Mouse (Mus musculus) liver, embryonic 13.5 days (tissue): ENCODE measurements around the gene Olfr875. TPM values are rescaled to one million over a fixed set of nuclear protein-coding genes. Genes with fewer than 3 reads are reported as not detected.
"Not testable (repeated sequence)": the region's sequence is repeated elsewhere in the genome, so short reads cannot be mapped to it uniquely, and the experiment has no call there.

Source experiments
- ATAC-seq: fragments of 200-750 bp; cut with Nextera tagmentation; 2 replicates; pipeline ENCODE4 v1.8.0; 2017; ENCODE audit warnings: low read depth, mild to moderate bottlenecking, moderate number of reproducible peaks, moderate library complexity
- DNase-seq: peaks from one replicate; pipeline ENCODE4 v3.0.0; 2022
- H3K27ac ChIP-seq: fragments of 300-500 bp; sonication (generic); 2 replicates; pipeline ENCODE4 v1.5.1; 2015; ENCODE audit warnings: moderate library complexity, mild to moderate bottlenecking, inconsistent platforms
- H3K27me3 ChIP-seq: fragments of 300-500 bp; sonication (generic); 2 replicates; pipeline ENCODE4 v1.6.1; 2015; ENCODE audit warnings: mild to moderate bottlenecking, inconsistent platforms
- H3K36me3 ChIP-seq: fragments of 300-500 bp; sonication (generic); 2 replicates; pipeline ENCODE4 v1.6.1; 2015; ENCODE audit warnings: mild to moderate bottlenecking, inconsistent platforms
- H3K4me1 ChIP-seq: fragments of 300-500 bp; sonication (generic); replicated peaks from 2 replicates; pipeline ENCODE4 v1.6.1; 2015; ENCODE audit warnings: inconsistent platforms
- H3K4me2 ChIP-seq: fragments of 300-500 bp; sonication (generic); 2 replicates; pipeline ENCODE4 v1.6.1; 2015; ENCODE audit warnings: inconsistent platforms, mild to moderate bottlenecking, moderate library complexity
- H3K4me3 ChIP-seq: fragments of 300-500 bp; sonication (generic); replicated peaks from 2 replicates; pipeline ENCODE4 v1.5.1; 2015; ENCODE audit warnings: mild to moderate bottlenecking, inconsistent platforms
- H3K9ac ChIP-seq: fragments of 300-500 bp; sonication (generic); 2 replicates; pipeline ENCODE4 v1.6.1; 2015; ENCODE audit warnings: mild to moderate bottlenecking, inconsistent platforms
- H3K9me3 ChIP-seq: fragments of 300-500 bp; sonication (generic); replicated peaks from 2 replicates; pipeline ENCODE4 v1.6.1; 2016; ENCODE audit warnings: inconsistent platforms
- WGBS: fragments of 180-500 bp; shearing (Covaris S2); methylation state at CpG from one replicate; pipeline ENCODE4 v1.1.7; 2015; ENCODE audit not compliant: insufficient replicate concordance; 5-methylcytosine and 5-hydroxymethylcytosine counted together
- polyA plus RNA-seq: library from polyadenylated mRNA; unstranded; fragments of >200 nt; fragmentation: Nextera tagmentation; extraction: Ambion mirVana; gene quantifications from 2 replicates; pipeline ENCODE4 v1.2.1, GENCODE M21; 2015

Gene Olfr875
- not detected in 2 replicates for polyA plus RNA-seq

DNA sequence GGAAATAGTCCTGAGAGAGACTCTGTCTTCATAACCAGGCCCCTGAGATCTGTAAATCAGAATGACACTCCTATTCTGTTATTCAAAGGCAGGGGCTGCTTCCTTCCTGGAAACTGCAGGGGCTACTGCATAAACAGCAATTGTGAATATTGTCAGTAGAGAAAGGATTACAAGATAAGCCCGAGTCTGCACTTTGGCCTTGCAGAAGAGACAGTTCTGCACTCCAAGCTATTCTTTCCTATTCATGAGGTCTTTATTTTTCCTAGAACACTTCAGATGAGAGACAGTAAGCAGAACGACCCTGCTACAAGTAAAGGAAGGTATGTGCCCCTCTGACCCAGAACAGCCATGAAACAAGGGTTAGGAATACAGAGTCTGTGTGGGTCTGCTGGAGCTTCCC, at the start of gene Olfr875:
Gene Olfr875 (plus strand): TSS at position 99 of the 400 bp plus-strand sequence.
- Histone ChIP-seq H3K36me3 (no peaks in the 10 kb centered on the region), H3K9ac (no peak within 1 kb of the TSS), H3K4me1 (no peaks in the 10 kb centered on the region), H3K4me3 (no peak within 1 kb of the TSS), H3K4me2 (no peak within 1 kb of the TSS), H3K27ac (no peak within 1 kb of the TSS), H3K27me3 (no peaks in the 10 kb centered on the region), H3K9me3 (no peaks in the 10 kb centered on the region)
- 26% methylated on average over 2 of the region's 2 CpGs for WGBS
- DNase-seq: no peak
- no peak for ATAC-seq

DNA sequence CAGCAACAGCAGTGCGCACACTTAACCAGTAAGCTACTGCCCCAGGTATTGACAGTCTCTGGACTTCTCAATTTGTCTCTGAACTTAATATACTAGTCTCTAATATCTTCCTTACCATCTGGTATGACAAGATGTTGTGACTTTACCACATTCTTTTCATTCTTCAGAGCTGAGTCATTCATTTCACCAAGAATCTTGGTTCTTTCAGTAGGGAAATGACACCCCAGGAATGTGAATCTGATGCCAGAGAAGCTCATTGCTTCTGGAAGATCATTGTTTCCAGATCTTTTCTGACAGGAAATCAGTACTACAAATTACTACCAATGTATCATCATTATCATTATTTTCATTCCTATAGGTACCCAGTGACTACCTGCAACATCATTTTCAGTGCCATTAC, 37.3 kb upstream of the Olfr875 start:
- Histone ChIP-seq H3K4me2 (no peak overlapping the region), H3K27ac (no peak overlapping the region), H3K4me3 (no peak overlapping the region), H3K9me3 (no peaks in the 10 kb centered on the region), H3K36me3 (no peaks in the 10 kb centered on the region), H3K4me1 (no peaks in the 10 kb centered on the region), H3K9ac (no peak overlapping the region), H3K27me3 (no peaks in the 10 kb centered on the region)
- WGBS: 69% methylated on average over 1 of the region's 1 CpGs
- ATAC-seq: no peak
- no peak for DNase-seq

DNA sequence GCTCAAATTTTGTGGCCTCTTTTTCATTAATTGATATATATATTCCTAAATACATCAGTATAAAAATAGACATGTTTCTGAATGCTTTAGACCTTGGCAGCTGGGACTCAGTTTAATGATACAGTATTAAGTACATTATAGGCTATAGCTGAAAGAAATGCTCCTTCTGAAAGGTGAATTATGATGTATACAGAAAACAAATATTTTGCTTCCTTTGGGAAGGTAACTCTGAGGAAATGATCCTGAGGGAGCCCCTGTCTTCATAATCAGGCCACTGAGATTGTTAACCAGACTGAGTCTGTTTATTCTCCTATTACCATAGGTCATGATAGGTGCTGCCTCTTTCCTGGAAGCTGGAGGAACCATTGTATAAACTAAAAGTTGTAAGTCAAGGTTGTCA, 26.9 kb upstream of the Olfr875 start, which contains the start of gene Olfr874:
Gene Olfr874 (plus strand): TSS at position 301 of the 400 bp plus-strand sequence.
- Histone ChIP-seq H3K4me2 (no peak within 1 kb of the TSS), H3K36me3 (no peaks in the 10 kb centered on the region), H3K27me3 (no peaks in the 10 kb centered on the region), H3K4me1 (no peaks in the 10 kb centered on the region), H3K9ac (no peak within 1 kb of the TSS), H3K9me3 (no peaks in the 10 kb centered on the region), H3K27ac (no peak within 1 kb of the TSS), H3K4me3 (no peak within 1 kb of the TSS)
- ATAC-seq (no peak), DNase-seq (no peak)

DNA sequence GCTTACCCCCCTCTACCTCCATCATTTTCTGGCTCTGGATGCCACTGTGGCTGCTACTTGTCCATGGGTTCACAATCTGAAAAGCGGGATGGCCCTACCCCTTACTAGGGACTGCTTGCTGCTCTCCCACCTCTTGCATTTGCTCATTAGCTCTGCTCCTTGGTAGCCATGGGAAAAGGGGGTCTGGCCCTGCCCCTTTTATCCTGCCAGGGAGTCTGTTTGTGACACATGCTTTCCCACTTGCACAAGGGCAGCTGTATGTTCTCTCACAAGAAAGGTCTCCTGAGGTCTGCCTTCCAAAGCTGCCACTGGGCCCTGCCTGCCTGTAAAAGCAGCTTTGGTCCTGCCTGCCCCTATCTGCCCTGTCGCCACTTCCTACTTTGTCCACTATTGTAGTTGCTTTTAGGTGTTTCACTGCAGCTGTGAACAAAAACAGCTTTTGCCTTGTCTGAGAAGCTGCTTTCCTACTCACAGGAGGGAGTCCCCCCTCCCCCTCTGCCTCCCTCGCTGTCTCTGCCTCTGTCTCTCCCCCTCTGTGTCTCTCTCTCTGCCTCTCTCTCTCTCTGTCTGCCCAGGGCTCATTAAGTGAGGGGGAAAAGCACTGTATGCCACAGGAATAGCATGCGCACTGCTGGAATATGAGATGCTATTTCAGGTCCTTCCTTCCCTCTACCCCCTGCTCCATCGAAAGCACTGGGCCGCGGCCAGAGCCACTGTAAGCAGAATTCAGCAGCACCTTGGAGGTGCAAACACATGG, 21.2 kb upstream of the Olfr875 start:
- H3K9me3 ChIP-seq: no peaks in the 10 kb centered on the region
- no peak overlapping the region for H3K9ac ChIP-seq
- no peaks in the 10 kb centered on the region for H3K27me3 ChIP-seq
- DNase-seq: no peak
- ATAC-seq: no peak
- no peaks in the 10 kb centered on the region for H3K36me3 ChIP-seq
- 43% methylated on average over 7 of the region's 7 CpGs for WGBS
- H3K4me1 ChIP-seq: no peaks in the 10 kb centered on the region
- no peak overlapping the region for H3K4me2 ChIP-seq
- no peak overlapping the region for H3K4me3 ChIP-seq
- no peak overlapping the region for H3K27ac ChIP-seq

DNA sequence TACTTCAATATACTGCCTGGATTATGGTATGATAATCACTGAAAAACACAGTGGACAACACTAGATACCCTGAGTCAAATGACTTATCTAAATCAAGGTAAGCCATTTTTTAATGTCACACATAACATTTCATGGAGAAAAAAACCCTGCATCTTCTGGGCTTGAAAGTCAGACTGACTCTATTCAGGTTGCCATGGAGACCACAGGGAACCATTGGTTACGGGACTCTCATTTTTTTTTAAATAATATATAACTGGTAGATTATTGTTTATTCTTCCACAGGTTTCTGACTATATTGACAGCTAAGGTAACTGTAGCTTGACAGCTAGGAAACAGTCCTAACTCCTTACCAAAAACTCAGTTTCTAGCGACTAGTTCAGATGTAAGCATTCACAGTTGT, 20.2 kb upstream of the Olfr875 start:
- Histone ChIP-seq H3K9me3 (no peaks in the 10 kb centered on the region), H3K27ac (no peak overlapping the region), H3K36me3 (no peaks in the 10 kb centered on the region), H3K4me3 (no peak overlapping the region), H3K4me2 (no peak overlapping the region), H3K9ac (no peak overlapping the region), H3K4me1 (no peaks in the 10 kb centered on the region), H3K27me3 (no peaks in the 10 kb centered on the region)
- DNase-seq (no peak), ATAC-seq (no peak)
- WGBS: 56% methylated on average over 2 of the region's 2 CpGs

DNA sequence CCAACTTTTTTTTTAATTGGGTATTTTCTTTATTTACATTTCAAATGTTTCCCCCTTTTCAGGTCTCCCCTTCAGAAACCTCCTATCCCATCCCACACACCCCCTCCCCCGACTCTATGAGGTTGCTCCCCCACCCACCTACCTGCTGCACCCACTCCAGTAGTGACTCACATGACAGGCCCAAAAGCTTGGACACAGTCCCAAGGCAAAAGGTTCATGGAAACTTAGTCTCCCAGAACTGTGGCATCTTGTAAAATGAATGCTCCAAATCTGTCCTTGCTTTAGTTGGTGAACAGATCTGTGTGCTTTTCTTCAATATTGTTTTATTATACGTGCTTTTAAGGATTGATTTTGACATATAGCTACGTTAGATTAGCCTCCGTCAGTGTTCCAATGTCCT, 19.7 kb upstream of the Olfr875 start:
- H3K36me3 ChIP-seq: no peaks in the 10 kb centered on the region
- DNase-seq: no peak
- H3K27me3 ChIP-seq: no peaks in the 10 kb centered on the region
- ATAC-seq: no peak
- WGBS: 48% methylated on average over 4 of the region's 4 CpGs
- H3K9ac ChIP-seq: no peak overlapping the region
- H3K4me3 ChIP-seq: no peak overlapping the region
- no peak overlapping the region for H3K4me2 ChIP-seq
- H3K27ac ChIP-seq: no peak overlapping the region
- H3K4me1 ChIP-seq: no peaks in the 10 kb centered on the region
- H3K9me3 ChIP-seq: no peaks in the 10 kb centered on the region

DNA sequence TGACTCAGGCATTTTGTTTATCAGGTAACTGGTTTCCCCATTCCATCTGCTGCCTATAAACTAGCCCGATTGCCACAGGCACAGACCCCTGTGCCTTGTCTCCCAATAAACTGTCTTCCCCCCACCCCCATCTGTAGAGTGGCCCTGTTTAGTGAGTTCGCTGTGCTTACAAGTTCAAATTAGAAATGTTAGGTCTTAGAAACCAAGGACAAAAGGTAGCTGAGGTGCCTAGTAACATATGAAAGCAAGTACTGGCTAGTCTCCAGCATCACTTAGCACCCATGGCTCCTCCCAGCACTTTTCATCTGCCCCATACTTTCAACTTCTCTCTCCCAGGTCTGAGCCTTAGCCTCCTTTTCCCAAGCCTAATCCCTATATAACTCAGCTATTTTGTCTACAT, 9.9 kb upstream of the Olfr875 start:
- Histone ChIP-seq H3K27ac (no peak overlapping the region), H3K9ac (no peak overlapping the region), H3K36me3 (no peaks in the 10 kb centered on the region), H3K4me2 (no peak overlapping the region), H3K27me3 (no peaks in the 10 kb centered on the region), H3K4me1 (no peaks in the 10 kb centered on the region), H3K9me3 (no peaks in the 10 kb centered on the region), H3K4me3 (no peak overlapping the region)
- WGBS: 56% methylated on average over 2 of the region's 2 CpGs
- DNase-seq (no peak), ATAC-seq (no peak)

DNA sequence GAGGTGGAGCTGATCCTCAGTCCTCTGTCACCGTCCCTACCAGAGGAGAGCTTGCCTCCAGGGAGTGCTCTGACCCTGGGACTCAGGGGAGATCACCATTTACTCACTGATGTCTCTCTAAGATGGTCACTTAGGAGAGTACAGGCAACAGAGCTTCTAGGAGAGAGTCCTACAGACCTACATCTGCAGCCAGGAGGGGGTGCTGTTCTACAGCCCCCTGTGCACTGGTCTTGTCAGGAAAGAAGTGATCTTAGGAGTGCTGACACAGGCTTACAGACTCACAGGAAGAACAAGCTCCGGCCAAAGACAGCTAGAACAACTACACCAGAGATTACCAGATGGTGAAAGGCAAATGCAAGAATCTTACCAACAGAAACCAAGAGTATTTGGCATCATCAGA, 9.1 kb upstream of the Olfr875 start:
- H3K9ac ChIP-seq: no peak overlapping the region
- ATAC-seq: no peak
- no peaks in the 10 kb centered on the region for H3K27me3 ChIP-seq
- no peak overlapping the region for H3K4me3 ChIP-seq
- H3K9me3 ChIP-seq: no peaks in the 10 kb centered on the region
- H3K36me3 ChIP-seq: no peaks in the 10 kb centered on the region
- H3K4me1 ChIP-seq: no peaks in the 10 kb centered on the region
- 27% methylated on average over 2 of the region's 2 CpGs for WGBS
- no peak overlapping the region for H3K27ac ChIP-seq
- no peak for DNase-seq
- H3K4me2 ChIP-seq: no peak overlapping the region

DNA sequence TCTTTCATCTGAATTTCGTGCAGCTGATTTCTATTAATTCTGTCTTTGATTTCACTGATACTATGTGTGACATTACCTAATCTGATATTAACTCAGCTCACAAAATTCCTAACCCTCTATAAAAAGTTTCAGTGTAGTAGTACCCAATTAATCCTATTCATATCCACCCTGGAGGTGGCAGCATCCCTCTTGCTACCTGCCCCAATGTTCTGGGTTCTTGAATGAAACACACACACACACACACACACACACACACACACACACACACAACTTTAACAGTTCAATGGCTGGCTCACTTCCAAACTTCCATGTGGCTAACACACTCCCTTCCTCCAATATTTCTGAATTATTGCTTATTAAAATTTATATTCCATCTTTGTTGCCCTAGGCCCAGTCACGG, 996 bp upstream of the Olfr875 start:
- DNase-seq: no peak
- Histone ChIP-seq H3K4me3 (no peak overlapping the region), H3K9me3 (no peaks in the 10 kb centered on the region), H3K9ac (no peak overlapping the region), H3K36me3 (no peaks in the 10 kb centered on the region), H3K4me1 (no peaks in the 10 kb centered on the region), H3K27me3 (no peaks in the 10 kb centered on the region), H3K27ac (no peak overlapping the region), H3K4me2 (no peak overlapping the region)
- 49% methylated on average over 2 of the region's 2 CpGs for WGBS
- no peak for ATAC-seq

DNA sequence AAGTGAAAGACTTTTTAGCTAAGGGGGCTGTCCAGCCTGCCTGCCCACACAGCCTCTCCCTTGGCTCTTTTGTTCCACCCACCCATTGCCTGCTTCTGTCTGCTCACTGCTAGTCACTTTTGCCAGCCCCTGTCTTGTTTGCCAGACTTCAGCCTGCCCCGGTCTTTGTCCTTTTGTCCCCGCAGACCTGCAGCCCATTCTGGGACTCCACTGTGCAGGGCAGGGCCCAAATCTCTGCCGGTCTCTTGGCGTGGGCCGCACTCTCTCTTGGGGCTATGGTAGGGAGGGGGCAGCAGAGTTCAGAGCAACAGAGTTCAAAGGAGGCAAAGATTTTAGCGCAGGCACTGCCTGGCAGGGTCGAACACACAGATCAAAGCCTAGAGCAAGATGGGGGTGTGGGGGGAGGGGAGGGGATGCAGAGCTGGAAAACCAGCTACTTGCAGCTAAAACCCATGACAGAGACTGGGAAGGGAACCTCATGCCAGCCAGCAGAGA, 11.2 kb downstream of the Olfr875 start:
- Histone ChIP-seq H3K36me3 (no peaks in the 10 kb centered on the region), H3K27ac (0 out of 2 replicates have a peak overlapping the region, but pooled peaks have one; percentile 29), H3K9me3 (no peaks in the 10 kb centered on the region), H3K4me2 (peak overlapping the region; percentile 23; the same call in 1 of the 2 replicates), H3K4me1 (peaks cover 6% of the 10 kb centered on the region; the same call in 1 of the 2 replicates), H3K4me3 (no peak overlapping the region), H3K27me3 (no peaks in the 10 kb centered on the region), H3K9ac (no peak overlapping the region)
- peak; percentile 1 for DNase-seq
- peak; percentile 86 for ATAC-seq
- WGBS: 27% methylated on average over 7 of the region's 7 CpGs

DNA sequence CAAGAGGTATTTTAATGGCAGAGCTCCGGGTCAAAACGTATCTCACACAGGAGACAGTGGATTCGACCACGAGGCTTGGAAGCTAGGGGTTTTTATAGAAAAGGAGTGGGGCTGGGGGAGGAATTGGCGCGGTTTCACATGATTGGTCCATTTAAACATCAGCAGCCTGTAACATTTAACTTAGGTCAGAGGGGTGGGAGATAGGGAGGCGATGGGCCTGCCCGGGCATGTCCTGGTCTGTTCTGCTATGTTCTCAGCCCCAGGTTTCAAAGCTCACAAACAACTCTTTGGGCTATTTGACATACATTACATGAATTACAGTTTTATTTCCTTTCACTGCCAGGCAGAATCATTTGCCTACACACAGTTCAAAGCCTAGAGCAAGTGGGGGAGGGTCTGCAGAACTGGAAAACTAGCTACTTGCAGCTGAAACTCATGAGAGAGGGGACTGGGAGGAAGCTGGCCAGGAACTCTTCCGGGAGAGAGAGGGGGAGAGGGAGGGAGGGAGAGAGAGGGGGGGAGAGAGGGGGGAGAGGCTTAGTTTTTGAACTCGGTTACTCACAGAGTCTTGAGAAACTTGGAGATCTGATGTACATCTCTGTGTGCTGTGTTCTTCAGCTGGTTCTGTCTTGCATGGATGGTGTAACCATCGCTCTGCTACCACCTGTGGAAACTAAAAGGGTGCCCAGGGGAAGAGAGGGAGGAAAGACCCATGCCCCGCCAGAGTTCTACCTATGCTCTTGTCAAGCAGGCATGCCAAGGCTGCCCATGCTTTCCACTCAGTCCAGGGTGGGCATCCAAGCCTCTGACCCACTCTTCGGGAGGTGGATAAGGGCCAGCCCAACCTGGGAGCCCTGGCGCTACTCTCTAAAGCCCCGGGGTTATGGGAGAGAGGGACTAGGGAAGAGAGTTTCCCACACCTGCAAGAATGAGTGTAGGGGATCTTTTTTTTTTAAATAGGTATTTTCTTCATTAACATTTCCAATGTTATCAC, 12.0 kb downstream of the Olfr875 start:
- not testable (repeated sequence) for H3K9ac ChIP-seq, H3K27me3 ChIP-seq, DNase-seq, H3K36me3 ChIP-seq, H3K27ac ChIP-seq, H3K4me3 ChIP-seq, ATAC-seq, H3K4me1 ChIP-seq, H3K4me2 ChIP-seq, H3K9me3 ChIP-seq
- WGBS: 55% methylated on average over 11 of the region's 15 CpGs
